Mouse (Mus musculus): ENCODE data around the gene Ccm2. TPM values are rescaled to one million over a fixed set of nuclear protein-coding genes. Genes with fewer than 3 reads are reported as not detected.

The Ccm2 gene
- polyA plus RNA-seq, 1 experiment from 2014 or later: 36.0 TPM

DNA sequence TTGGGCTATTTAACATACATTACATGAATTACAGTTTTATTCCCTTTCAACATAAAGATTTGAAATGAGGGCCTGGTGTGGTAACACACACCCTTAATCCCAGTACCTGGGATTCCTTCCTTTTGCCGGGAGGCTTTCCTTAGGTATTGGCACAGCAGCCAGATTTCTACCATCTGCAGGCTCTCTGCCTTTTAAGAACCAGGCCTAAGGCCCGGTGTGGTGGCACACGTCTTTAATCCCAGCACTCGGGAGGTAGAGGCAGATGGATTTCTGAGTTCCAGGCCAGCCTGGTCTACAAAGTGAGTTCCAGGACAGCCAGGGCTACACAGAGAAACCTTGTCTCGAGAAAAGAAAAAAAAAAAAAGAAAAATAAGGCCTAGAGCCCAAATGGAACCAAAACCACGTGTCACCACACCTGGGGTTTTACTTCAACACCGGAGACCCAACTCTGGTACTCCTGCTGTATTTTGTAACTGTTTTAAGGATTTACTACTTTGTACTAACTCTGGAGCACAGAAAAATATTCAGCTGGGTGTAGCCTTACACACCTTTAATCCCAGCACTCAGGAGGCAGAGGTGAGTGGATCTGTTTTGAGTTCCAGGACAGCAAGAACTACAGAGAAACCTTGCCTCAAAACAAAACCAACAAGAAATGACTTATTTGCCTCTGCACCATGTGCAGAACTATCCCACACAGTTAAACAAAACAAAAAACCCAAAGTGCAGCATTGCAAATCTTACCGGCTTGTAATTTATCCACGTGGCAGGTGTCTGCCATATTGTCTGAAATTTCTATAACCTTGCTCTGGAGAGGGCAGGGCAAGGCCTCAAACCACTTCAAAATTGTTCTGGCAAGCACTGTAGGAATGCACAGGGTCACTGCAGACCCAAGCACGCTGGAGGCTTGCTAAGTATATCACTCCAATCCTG, 19.2 kb upstream of the Ccm2 start:
- ATAC-seq (ENCODE audit: low read depth): peak; percentile 2; the same call in 1 of the 2 replicates
- H3K27ac ChIP-seq (ENCODE audit: low read length): peak overlapping the region; percentile 39
- peaks cover 12% of the 10 kb centered on the region for H3K4me1 ChIP-seq (ENCODE audit: control insufficient read depth, low read depth, low read length)
- peak overlapping the region; percentile 76 for H3K4me3 ChIP-seq (ENCODE audit: low read depth, low read length)
- peak overlapping the region; percentile 62 for H3K9ac ChIP-seq (ENCODE audit: low read depth, low read length)
- H3K27me3 ChIP-seq (ENCODE audit: control insufficient read depth, insufficient read depth, low read depth, low read length): no peaks in the 10 kb centered on the region
- WGBS (ENCODE audit: insufficient replicate concordance): 1% methylated on average over 10 of the region's 10 CpGs
- H3K9me3 ChIP-seq (replicated peaks; ENCODE audit: control insufficient read depth, low read length): no peaks in the 10 kb centered on the region
- peak overlapping the region; percentile 94 for H3K4me2 ChIP-seq (ENCODE audit: low read depth, low read length)
- peaks cover 18% of the 10 kb centered on the region for H3K36me3 ChIP-seq (ENCODE audit: control insufficient read depth, insufficient read depth)

DNA sequence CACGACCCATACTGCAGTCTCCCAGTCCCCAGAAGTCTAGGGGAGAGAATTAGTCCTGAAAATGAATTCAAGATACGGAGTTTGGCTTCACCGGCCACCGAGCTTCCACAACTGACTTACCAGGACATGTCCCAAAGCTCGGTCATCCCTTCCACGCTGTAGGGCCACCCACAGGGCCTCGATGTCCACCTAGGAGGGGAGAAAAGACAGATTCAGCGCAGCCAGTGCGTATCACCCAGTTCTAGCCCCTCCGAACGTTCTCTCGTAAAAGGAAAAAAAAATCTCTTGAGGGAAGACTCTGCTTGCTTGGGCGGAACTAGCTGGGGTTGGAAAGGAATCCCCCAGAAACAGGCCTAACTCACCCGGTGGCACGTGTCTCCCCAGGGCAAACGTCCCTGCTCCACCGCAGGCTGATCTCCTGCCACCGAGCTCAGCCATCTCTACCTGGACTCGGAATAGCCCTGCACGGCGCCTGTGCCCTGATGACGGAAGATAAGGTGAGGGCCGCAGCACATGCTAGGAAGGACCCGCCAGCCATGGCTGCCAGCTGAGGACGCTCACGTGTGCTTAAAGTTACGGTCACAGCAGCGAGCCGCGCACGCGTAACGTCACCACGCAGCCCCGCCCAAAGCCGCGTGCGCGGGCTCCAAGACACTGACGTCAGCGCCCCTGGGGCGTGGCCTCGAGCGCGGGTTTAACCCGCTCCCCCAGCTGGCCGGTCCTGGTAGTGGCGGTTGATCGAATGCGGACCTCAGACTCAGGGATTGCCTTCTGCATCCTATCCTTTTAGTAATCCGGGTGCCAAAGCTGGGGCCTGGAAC, 18.3 kb upstream of the Ccm2 start:
- H3K9me3 ChIP-seq (replicated peaks; ENCODE audit: control insufficient read depth, low read length): no peaks in the 10 kb centered on the region
- H3K4me2 ChIP-seq (ENCODE audit: low read depth, low read length): peak overlapping the region; percentile 94
- peaks cover 18% of the 10 kb centered on the region for H3K36me3 ChIP-seq (ENCODE audit: control insufficient read depth, insufficient read depth)
- peak; percentile 94 for ATAC-seq (ENCODE audit: low read depth)
- under 1% methylated on average over 51 of the region's 51 CpGs for WGBS (ENCODE audit: insufficient replicate concordance)
- no peaks in the 10 kb centered on the region for H3K27me3 ChIP-seq (ENCODE audit: control insufficient read depth, insufficient read depth, low read depth, low read length)
- peak overlapping the region; percentile 39 for H3K27ac ChIP-seq (ENCODE audit: low read length)
- H3K4me3 ChIP-seq (ENCODE audit: low read depth, low read length): peak overlapping the region; percentile 76
- peaks cover 12% of the 10 kb centered on the region for H3K4me1 ChIP-seq (ENCODE audit: control insufficient read depth, low read depth, low read length)
- H3K9ac ChIP-seq (ENCODE audit: low read depth, low read length): peak overlapping the region; percentile 62

DNA sequence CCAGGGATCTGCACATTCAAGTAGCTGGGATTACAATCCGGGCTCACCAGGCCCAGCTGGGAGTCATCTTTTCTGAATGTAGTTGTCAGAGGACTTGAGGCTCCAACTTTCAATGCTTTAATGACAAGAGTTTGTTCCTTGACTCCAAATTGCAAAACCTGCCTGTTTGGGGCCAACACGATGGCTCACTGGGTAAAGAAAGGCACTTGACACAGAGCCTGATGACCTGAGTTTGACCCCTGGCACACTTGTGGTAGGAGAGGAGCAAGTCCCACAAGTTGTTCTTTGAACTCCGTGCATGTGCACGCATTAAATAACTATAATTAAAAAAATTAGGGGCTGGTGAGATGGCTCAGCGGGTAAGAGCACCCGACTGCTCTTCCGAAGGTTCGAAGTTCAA, 16.7 kb upstream of the Ccm2 start:
- H3K27ac ChIP-seq (ENCODE audit: low read length): no peak overlapping the region
- H3K9ac ChIP-seq (ENCODE audit: low read depth, low read length): no peak overlapping the region
- ATAC-seq (ENCODE audit: low read depth): no peak
- H3K4me1 ChIP-seq (ENCODE audit: control insufficient read depth, low read depth, low read length): peaks cover 12% of the 10 kb centered on the region
- peaks cover 13% of the 10 kb centered on the region for H3K36me3 ChIP-seq (ENCODE audit: control insufficient read depth, insufficient read depth)
- H3K4me3 ChIP-seq (ENCODE audit: low read depth, low read length): no peak overlapping the region
- H3K4me2 ChIP-seq (ENCODE audit: low read depth, low read length): no peak overlapping the region
- H3K27me3 ChIP-seq (ENCODE audit: control insufficient read depth, insufficient read depth, low read depth, low read length): no peaks in the 10 kb centered on the region
- WGBS (ENCODE audit: insufficient replicate concordance): 74% methylated on average over 8 of the region's 8 CpGs
- no peaks in the 10 kb centered on the region for H3K9me3 ChIP-seq (replicated peaks; ENCODE audit: control insufficient read depth, low read length)

DNA sequence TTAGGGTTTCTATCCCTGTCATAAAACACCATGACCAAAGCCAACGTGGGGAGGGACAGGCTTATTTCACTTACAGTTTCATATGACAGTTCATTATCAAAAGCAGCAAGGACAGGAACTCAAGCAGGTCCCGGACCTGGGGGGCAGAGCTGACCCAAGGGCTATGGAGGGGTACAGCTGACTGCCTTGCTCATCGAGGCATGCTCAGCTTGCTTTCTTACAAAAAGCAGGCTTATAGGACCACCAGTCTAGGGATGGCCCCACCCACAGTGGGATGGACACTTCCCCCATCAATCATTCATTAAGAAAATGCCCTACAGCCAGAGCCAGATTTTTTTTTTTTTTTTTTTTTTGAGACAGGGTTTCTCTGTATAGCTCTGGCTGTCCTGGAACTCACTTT, 15.9 kb upstream of the Ccm2 start:
- Histone ChIP-seq H3K27ac (ENCODE audit: low read length) (no peak overlapping the region), H3K4me2 (ENCODE audit: low read depth, low read length) (no peak overlapping the region), H3K4me1 (ENCODE audit: control insufficient read depth, low read depth, low read length) (peaks cover 12% of the 10 kb centered on the region), H3K27me3 (ENCODE audit: control insufficient read depth, insufficient read depth, low read depth, low read length) (no peaks in the 10 kb centered on the region), H3K4me3 (ENCODE audit: low read depth, low read length) (no peak overlapping the region), H3K36me3 (ENCODE audit: control insufficient read depth, insufficient read depth) (peaks cover 6% of the 10 kb centered on the region), H3K9ac (ENCODE audit: low read depth, low read length) (no peak overlapping the region), H3K9me3 (replicated peaks; ENCODE audit: control insufficient read depth, low read length) (no peaks in the 10 kb centered on the region)
- WGBS (ENCODE audit: insufficient replicate concordance): 74% methylated on average over 3 of the region's 3 CpGs
- ATAC-seq (ENCODE audit: low read depth): no peak

DNA sequence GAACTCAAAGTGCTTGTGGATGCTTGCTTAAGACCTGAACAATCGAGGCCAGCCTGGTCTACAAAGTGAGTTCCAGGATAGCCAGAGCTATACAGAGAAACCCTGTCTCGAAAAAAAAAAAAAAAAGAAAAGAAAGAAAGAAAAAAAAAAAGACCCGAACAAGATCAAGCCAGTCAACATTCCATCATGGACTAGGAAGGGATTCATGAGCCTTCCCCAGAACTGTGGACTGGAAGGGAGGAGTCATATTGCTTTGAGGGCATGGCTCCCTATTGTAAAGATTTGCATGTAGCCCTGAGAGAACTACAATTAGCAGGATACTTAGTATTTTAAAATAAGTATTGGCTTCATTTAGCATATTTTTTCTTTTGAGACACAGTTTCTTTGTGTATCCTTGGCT, 2.0 kb upstream of the Ccm2 start:
- H3K4me1 ChIP-seq (ENCODE audit: control insufficient read depth, low read depth, low read length): peaks cover 18% of the 10 kb centered on the region
- no peak for ATAC-seq (ENCODE audit: low read depth)
- WGBS (ENCODE audit: insufficient replicate concordance): 66% methylated on average over 3 of the region's 3 CpGs
- H3K27ac ChIP-seq (ENCODE audit: low read length): no peak overlapping the region
- no peak overlapping the region for H3K9ac ChIP-seq (ENCODE audit: low read depth, low read length)
- no peaks in the 10 kb centered on the region for H3K9me3 ChIP-seq (replicated peaks; ENCODE audit: control insufficient read depth, low read length)
- H3K36me3 ChIP-seq (ENCODE audit: control insufficient read depth, insufficient read depth): no peaks in the 10 kb centered on the region
- H3K4me2 ChIP-seq (ENCODE audit: low read depth, low read length): no peak overlapping the region
- H3K4me3 ChIP-seq (ENCODE audit: low read depth, low read length): no peak overlapping the region
- no peaks in the 10 kb centered on the region for H3K27me3 ChIP-seq (ENCODE audit: control insufficient read depth, insufficient read depth, low read depth, low read length)

DNA sequence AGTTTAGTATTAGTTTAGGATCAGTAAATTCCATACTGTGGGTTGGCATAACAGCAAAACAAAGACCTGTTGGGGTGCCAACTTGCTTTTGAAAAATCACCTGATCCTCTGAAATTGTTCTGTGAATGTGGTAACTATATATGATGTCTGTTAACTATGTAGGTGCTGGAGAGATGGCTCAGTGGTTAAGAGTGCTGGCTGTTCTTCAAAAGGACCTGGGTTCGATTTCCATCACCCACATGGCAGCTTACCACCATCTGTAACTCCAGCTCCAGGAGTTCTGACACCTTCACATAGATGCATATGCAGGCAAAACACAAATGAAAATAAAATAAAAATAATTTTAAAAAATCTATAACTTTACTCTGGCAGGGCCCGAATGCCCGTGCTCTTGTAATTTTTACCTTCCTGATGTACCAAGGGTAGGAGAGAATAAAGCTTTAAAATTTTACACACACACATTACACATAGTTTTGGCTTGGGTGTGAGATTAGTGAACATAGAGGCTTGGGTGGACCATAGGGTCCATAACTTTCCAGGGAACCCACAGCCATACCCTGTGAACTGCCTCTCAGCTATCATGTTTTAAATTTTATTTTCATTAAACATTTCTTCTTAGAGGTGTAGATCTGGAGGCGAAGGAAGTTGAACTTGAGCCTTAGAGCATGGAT, 1.4 kb upstream of the Ccm2 start:
- ATAC-seq (ENCODE audit: low read depth): no peak
- Histone ChIP-seq H3K9ac (ENCODE audit: low read depth, low read length) (peak overlapping the region; percentile 73; the same call in 1 of the 2 replicates), H3K27ac (ENCODE audit: low read length) (peak overlapping the region; percentile 96; the same call in 1 of the 2 replicates), H3K9me3 (replicated peaks; ENCODE audit: control insufficient read depth, low read length) (no peaks in the 10 kb centered on the region), H3K36me3 (ENCODE audit: control insufficient read depth, insufficient read depth) (no peaks in the 10 kb centered on the region), H3K4me3 (ENCODE audit: low read depth, low read length) (no peak overlapping the region; the same call in 1 of the 2 replicates), H3K4me2 (ENCODE audit: low read depth, low read length) (peak overlapping the region; percentile 92), H3K27me3 (ENCODE audit: control insufficient read depth, insufficient read depth, low read depth, low read length) (no peaks in the 10 kb centered on the region), H3K4me1 (ENCODE audit: control insufficient read depth, low read depth, low read length) (peaks cover 18% of the 10 kb centered on the region)
- WGBS (ENCODE audit: insufficient replicate concordance): 86% methylated on average over 4 of the region's 4 CpGs

DNA sequence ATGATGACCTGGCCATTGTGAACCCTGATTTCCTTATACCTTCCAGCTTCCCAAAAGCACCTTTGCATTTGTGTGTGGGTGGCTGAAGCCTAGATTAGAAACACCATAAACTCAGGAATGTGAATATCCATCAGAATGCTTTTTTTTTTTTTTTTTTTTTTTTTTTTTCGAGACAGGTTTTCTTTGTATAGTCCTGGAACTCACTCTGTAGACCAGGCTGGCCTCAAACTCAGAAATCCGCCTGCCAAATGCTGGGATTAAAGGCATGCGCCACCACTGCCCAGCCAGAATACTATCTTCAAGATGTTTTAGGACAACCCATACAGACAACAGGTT, 862 bp upstream of the Ccm2 start:
- ATAC-seq (ENCODE audit: low read depth): no peak
- 34% methylated on average over 3 of the region's 3 CpGs for WGBS (ENCODE audit: insufficient replicate concordance)
- H3K9me3 ChIP-seq (replicated peaks; ENCODE audit: control insufficient read depth, low read length): no peaks in the 10 kb centered on the region

DNA sequence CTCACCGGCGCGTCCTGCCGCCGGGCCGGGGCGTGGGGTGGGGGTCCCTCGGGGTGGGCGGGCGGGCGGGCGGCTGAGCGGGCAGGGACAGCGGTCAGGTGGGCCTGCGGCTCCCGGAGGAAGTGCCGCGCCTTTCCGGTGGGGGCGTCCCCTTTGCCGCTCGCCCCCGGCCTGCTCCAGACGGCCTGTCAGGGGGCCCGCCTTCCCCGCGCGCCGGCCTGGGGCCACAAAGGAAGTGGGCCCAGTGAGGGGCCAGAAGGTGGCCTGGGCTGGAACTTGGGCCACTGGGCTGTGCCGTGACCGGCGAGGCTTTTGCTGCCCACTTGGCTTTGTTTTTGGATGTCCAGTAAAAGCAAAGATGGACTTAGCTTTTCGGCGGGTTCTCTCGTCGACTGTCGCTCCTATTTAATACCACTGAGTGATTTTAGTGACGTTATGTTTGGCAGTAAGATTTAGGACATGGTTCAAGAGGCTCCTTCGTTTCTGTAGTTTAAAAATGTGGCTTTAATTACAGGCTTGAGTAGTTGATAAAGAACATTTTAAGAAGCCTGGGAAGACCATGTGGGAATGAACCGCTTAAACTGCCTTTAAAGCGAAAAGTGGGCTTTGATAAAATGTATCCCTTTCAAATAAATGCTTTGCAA, 472 bp downstream of the Ccm2 start:
- WGBS (ENCODE audit: insufficient replicate concordance): under 1% methylated on average over 28 of the region's 41 CpGs

More for the DNA sequence above, 862 bp upstream of the Ccm2 start:
- Histone ChIP-seq H3K27me3 (ENCODE audit: control insufficient read depth, insufficient read depth, low read depth, low read length) (no peaks in the 10 kb centered on the region), H3K36me3 (ENCODE audit: control insufficient read depth, insufficient read depth) (no peaks in the 10 kb centered on the region), H3K4me1 (ENCODE audit: control insufficient read depth, low read depth, low read length) (peaks cover 18% of the 10 kb centered on the region), H3K27ac (ENCODE audit: low read length) (peak overlapping the region; percentile 96), H3K9ac (ENCODE audit: low read depth, low read length) (peak overlapping the region; percentile 73), H3K4me2 (ENCODE audit: low read depth, low read length) (peak overlapping the region; percentile 92), H3K4me3 (ENCODE audit: low read depth, low read length) (peak overlapping the region; percentile 73)

More for the DNA sequence above, 472 bp downstream of the Ccm2 start:
- H3K27ac ChIP-seq (ENCODE audit: low read length): peak overlapping the region; percentile 87
- peak; percentile 44 for ATAC-seq (ENCODE audit: low read depth)
- peaks cover 18% of the 10 kb centered on the region for H3K4me1 ChIP-seq (ENCODE audit: control insufficient read depth, low read depth, low read length)
- no peaks in the 10 kb centered on the region for H3K9me3 ChIP-seq (replicated peaks; ENCODE audit: control insufficient read depth, low read length)
- peak overlapping the region; percentile 73 for H3K9ac ChIP-seq (ENCODE audit: low read depth, low read length)
- peak overlapping the region; percentile 73 for H3K4me3 ChIP-seq (ENCODE audit: low read depth, low read length)
- no peaks in the 10 kb centered on the region for H3K36me3 ChIP-seq (ENCODE audit: control insufficient read depth, insufficient read depth)
- H3K4me2 ChIP-seq (ENCODE audit: low read depth, low read length): peak overlapping the region; percentile 92
- H3K27me3 ChIP-seq (ENCODE audit: control insufficient read depth, insufficient read depth, low read depth, low read length): no peaks in the 10 kb centered on the region

Measured in liver, embryonic 16.5 days (tissue).